8 mouse cellular contexts compared by ENCODE assay signal in genomic region chr11:77214755-77215154, GRCm38 (mm10). TPM values are rescaled to one million over a fixed set of nuclear protein-coding genes. Genes with fewer than 3 reads are reported as not detected.
DNase-seq lines count a peak whose midpoint lies in the region; ATAC-seq lines count a peak whose summit lies in the region.

No protein-coding gene starts in this region.

- ATAC-seq in heart, embryonic 11.5 days (replicated peaks; ENCODE audit: insufficient number of reproducible peaks, low FRiP score, low TSS enrichment), result no peak
- ATAC-seq in liver, embryonic 13.5 days (ENCODE audit: low read depth), result peak; percentile 39; the same call in 1 of the 2 replicates

- H3K4me2 ChIP-seq in heart, embryonic 11.5 days, result peak overlapping the region; percentile 27; the same call in 1 of the 2 replicates
- peak overlapping the region; percentile 96 for H3K4me2 ChIP-seq in liver, embryonic 13.5 days

- H3K9me3 ChIP-seq in erythroblast, embryonic 14.5 days (ENCODE audit: control insufficient read depth, low read length), result no peaks in the 10 kb centered on the region
- no peaks in the 10 kb centered on the region for H3K9me3 ChIP-seq in heart, embryonic 11.5 days (replicated peaks; ENCODE audit: control insufficient read depth, low read length)
- H3K9me3 ChIP-seq in liver, embryonic 13.5 days (replicated peaks), result no peaks in the 10 kb centered on the region

- H3K9ac ChIP-seq in heart, embryonic 11.5 days (ENCODE audit: low read depth, low read length), result no peak overlapping the region
- H3K9ac ChIP-seq in liver, embryonic 13.5 days, result no peak overlapping the region; the same call in 1 of the 2 replicates

- 3% methylated on average over 1 of the region's 1 CpGs for WGBS in heart, embryonic 11.5 days (ENCODE audit: insufficient replicate concordance)
- WGBS in liver, embryonic 13.5 days (ENCODE audit: insufficient replicate concordance), result 0% methylated on average over 1 of the region's 1 CpGs

- H3K27ac ChIP-seq in heart, embryonic 11.5 days (ENCODE audit: low read depth, low read length), result no peak overlapping the region
- no peak overlapping the region; the same call in 1 of the 2 replicates for H3K27ac ChIP-seq in liver, embryonic 13.5 days

- H3K27me3 ChIP-seq in erythroblast, embryonic 14.5 days (ENCODE audit: control insufficient read depth), result no peaks in the 10 kb centered on the region
- no peaks in the 10 kb centered on the region for H3K27me3 ChIP-seq in heart, embryonic 11.5 days (ENCODE audit: control insufficient read depth, insufficient read depth, low read length)
- no peaks in the 10 kb centered on the region for H3K27me3 ChIP-seq in liver, embryonic 13.5 days
- no peaks in the 10 kb centered on the region for H3K27me3 ChIP-seq in splenic B cell, adult 2 months (ENCODE audit: control insufficient read depth, insufficient read depth, low read length, poor library complexity, severe bottlenecking)

- DNase-seq in CD8-positive naive resting alpha-beta T cell, adult 2 months (ENCODE audit: low read depth in 2 of 2, low spot score in 2 of 2), result peak; percentile 69 to 77
- peak; percentile 51 to 73 for DNase-seq in adrenal gland, postnatal 36 days
- peak; percentile 76 for DNase-seq in kidney, postnatal 10 days
- DNase-seq in liver, embryonic 13.5 days, result peak; percentile 43
- peak; percentile 65 to 76 for DNase-seq in natural killer cell, adult 2 months (ENCODE audit: low spot score in 2 of 2)
- peak; percentile 87 for DNase-seq in splenic B cell, adult 2 months (ENCODE audit: low read depth, low spot score)

- peaks cover 36% of the 10 kb centered on the region for H3K4me1 ChIP-seq in erythroblast, embryonic 14.5 days (ENCODE audit: control insufficient read depth)
- H3K4me1 ChIP-seq in heart, embryonic 11.5 days (ENCODE audit: control insufficient read depth, insufficient read depth, low read length), result peaks cover 9% of the 10 kb centered on the region
- peaks cover 30% of the 10 kb centered on the region for H3K4me1 ChIP-seq in liver, embryonic 13.5 days (replicated peaks)

- no peaks in the 10 kb centered on the region for H3K36me3 ChIP-seq in erythroblast, embryonic 14.5 days (ENCODE audit: control insufficient read depth)
- H3K36me3 ChIP-seq in heart, embryonic 11.5 days (ENCODE audit: control insufficient read depth, insufficient read depth, low read length), result no peaks in the 10 kb centered on the region
- H3K36me3 ChIP-seq in liver, embryonic 13.5 days, result no peaks in the 10 kb centered on the region
- H3K36me3 ChIP-seq in splenic B cell, adult 2 months (ENCODE audit: control insufficient read depth, insufficient read depth, low read length, poor library complexity, severe bottlenecking), result no peaks in the 10 kb centered on the region

- peak overlapping the region; percentile 100 for H3K4me3 ChIP-seq in erythroblast, embryonic 14.5 days (replicated peaks)
- H3K4me3 ChIP-seq in heart, embryonic 11.5 days (ENCODE audit: low read depth, low read length), result no peak overlapping the region
- H3K4me3 ChIP-seq in liver, embryonic 13.5 days (replicated peaks), result 0 out of 2 replicates have a peak overlapping the region, but pooled peaks have one; percentile 2

RNA-seq across cellular contexts. Expression of gene Ssh2, which starts 1.3 kb away (rescaled TPM):
- 10 to 100 TPM; 16.8 to 27.1 TPM for total RNA-seq in adrenal gland, postnatal 36 days (2021)
- polyA plus RNA-seq in erythroblast, embryonic 14.5 days (2012), result 0.25 and 0.47 TPM in 2 replicates
- 22.8 and 25.7 TPM in 2 replicates for polyA plus RNA-seq in heart, embryonic 11.5 days (2014; fragmentation: Nextera tagmentation; extraction: Ambion mirVana)
- 3.5 and 4.6 TPM in 2 replicates for polyA plus RNA-seq in liver, embryonic 13.5 days (2015; fragmentation: Nextera tagmentation; extraction: Ambion mirVana)

RNA-seq across cellular contexts. Expression of gene Efcab5, which starts 26.0 kb away (rescaled TPM):
- under 1 TPM; 0.36 to 0.66 TPM for total RNA-seq in adrenal gland, postnatal 36 days (2021)
- polyA plus RNA-seq in erythroblast, embryonic 14.5 days (2012), result 0.04 TPM in 1 of 2 replicates, not detected in the other
- polyA plus RNA-seq in heart, embryonic 11.5 days (2014; fragmentation: Nextera tagmentation; extraction: Ambion mirVana), result 0.42 and 0.52 TPM in 2 replicates
- polyA plus RNA-seq in liver, embryonic 13.5 days (2015; fragmentation: Nextera tagmentation; extraction: Ambion mirVana), result 0.07 and 0.08 TPM in 2 replicates
